Mouse (Mus musculus) heart, adult 9 months (tissue): ENCODE results near the gene Fscn3.

ENCODE experiments used
- DNase-seq, 2 experiments: peaks; one replicate each; pipeline ENCODE4 v3.0.0; 2022; ENCODE audit warnings: low spot score in 2 of 2

Gene Fscn3

GRCm38 (mm10) chr6:28427096-28427839 lies at the start of gene Fscn3:
Gene Fscn3 (plus strand): TSS chr6:28427789.
- no peak for DNase-seq

GRCm38 (mm10) chr6:28381983-28382382 lies 45.6 kb upstream of the Fscn3 start:
- DNase-seq: no peak

- no peak for DNase-seq
Measured at GRCm38 (mm10) chr6:28385169-28385568, 42.4 kb upstream of the Fscn3 start.

- DNase-seq: no peak
Measured at GRCm38 (mm10) chr6:28389038-28389437, 38.6 kb upstream of the Fscn3 start.

- no peak for DNase-seq
Measured at GRCm38 (mm10) chr6:28396051-28396852, 31.3 kb upstream of the Fscn3 start.

GRCm38 (mm10) chr6:28396853-28397457 lies 30.6 kb upstream of the Fscn3 start:
- DNase-seq: no peak

- no peak for DNase-seq
Measured at GRCm38 (mm10) chr6:28397681-28398203, 29.8 kb upstream of the Fscn3 start, which contains the start of gene Zfp800. Gene Zfp800 (minus strand): TSS chr6:28398005.

GRCm38 (mm10) chr6:28398726-28399125 lies 28.9 kb upstream of the Fscn3 start:
- no peak for DNase-seq

- DNase-seq: no peak
Measured at GRCm38 (mm10) chr6:28399791-28400190, 27.8 kb upstream of the Fscn3 start.

- peak; percentile 53 to 66 for DNase-seq
Measured at GRCm38 (mm10) chr6:28410053-28410452, 17.5 kb upstream of the Fscn3 start.

- DNase-seq: no peak
Measured at GRCm38 (mm10) chr6:28411236-28411635, 16.4 kb upstream of the Fscn3 start.

- DNase-seq: peak; percentile 43 to 71
Measured at GRCm38 (mm10) chr6:28416981-28417380, 10.6 kb upstream of the Fscn3 start.

- DNase-seq: peak; percentile 92
Measured at GRCm38 (mm10) chr6:28418449-28418848, 9.1 kb upstream of the Fscn3 start.

- no peak for DNase-seq
Measured at GRCm38 (mm10) chr6:28419673-28420072, 7.9 kb upstream of the Fscn3 start.

GRCm38 (mm10) chr6:28420361-28420760 lies 7.2 kb upstream of the Fscn3 start:
- DNase-seq: no peak

GRCm38 (mm10) chr6:28420865-28421264 lies 6.7 kb upstream of the Fscn3 start:
- no peak for DNase-seq

- DNase-seq: peak; percentile 92 to 96
Measured at GRCm38 (mm10) chr6:28421469-28422000, 6.1 kb upstream of the Fscn3 start.

GRCm38 (mm10) chr6:28422651-28423290 lies 4.8 kb upstream of the Fscn3 start:
- DNase-seq: no peak

GRCm38 (mm10) chr6:28423313-28423712 lies 4.3 kb upstream of the Fscn3 start, which contains the start of gene Arf5:
Gene Arf5 (plus strand): TSS chr6:28423560.
- DNase-seq: peak; percentile 93 to 94

GRCm38 (mm10) chr6:28423767-28424695 lies 3.6 kb upstream of the Fscn3 start:
- DNase-seq: peak; percentile 57
